Mouse (Mus musculus): ENCODE results near the gene Fbxw15. TPM values are rescaled to one million over a fixed set of nuclear protein-coding genes. Genes with fewer than 3 reads are reported as not detected.

Fbxw15 gene
- polyA plus RNA-seq (2014; fragmentation: Illumina TruSeq; extraction: RNeasy Lipid Tissue Mini Kit (QIAGEN cat#74804); ENCODE audit: low read depth, low replicate concordance) = 0.28 TPM

GRCm38 (mm10) chr9:109568162-109568561 is at the start of gene Fbxw15:
TSS of gene Fbxw15 (minus strand) at chr9:109568262.

Other genes with a start within 250 kb of the Fbxw15 start
- gene Fbxw28, start 228.6 kb downstream of the Fbxw15 start, polyA plus RNA-seq (2014; fragmentation: Illumina TruSeq; extraction: RNeasy Lipid Tissue Mini Kit (QIAGEN cat#74804); ENCODE audit: low read depth, low replicate concordance) = not detected
- not detected for gene Fbxw22, start 164.0 kb downstream of the Fbxw15 start, polyA plus RNA-seq (2014; fragmentation: Illumina TruSeq; extraction: RNeasy Lipid Tissue Mini Kit (QIAGEN cat#74804); ENCODE audit: low read depth, low replicate concordance)
- gene Fbxw16, start 119.1 kb downstream of the Fbxw15 start, polyA plus RNA-seq (2014; fragmentation: Illumina TruSeq; extraction: RNeasy Lipid Tissue Mini Kit (QIAGEN cat#74804); ENCODE audit: low read depth, low replicate concordance) = not detected
- not detected for gene Fbxw19, start 72.4 kb downstream of the Fbxw15 start, polyA plus RNA-seq (2014; fragmentation: Illumina TruSeq; extraction: RNeasy Lipid Tissue Mini Kit (QIAGEN cat#74804); ENCODE audit: low read depth, low replicate concordance)
- gene Fbxw24, start 57.8 kb upstream of the Fbxw15 start, polyA plus RNA-seq (2014; fragmentation: Illumina TruSeq; extraction: RNeasy Lipid Tissue Mini Kit (QIAGEN cat#74804); ENCODE audit: low read depth, low replicate concordance) = 0.14 TPM
- 0.14 TPM for gene Fbxw25, start 96.4 kb upstream of the Fbxw15 start, polyA plus RNA-seq (2014; fragmentation: Illumina TruSeq; extraction: RNeasy Lipid Tissue Mini Kit (QIAGEN cat#74804); ENCODE audit: low read depth, low replicate concordance)
- gene Fbxw18, start 134.4 kb upstream of the Fbxw15 start, polyA plus RNA-seq (2014; fragmentation: Illumina TruSeq; extraction: RNeasy Lipid Tissue Mini Kit (QIAGEN cat#74804); ENCODE audit: low read depth, low replicate concordance) = 7.8 TPM
- gene Fbxw26, start 177.8 kb upstream of the Fbxw15 start, polyA plus RNA-seq (2014; fragmentation: Illumina TruSeq; extraction: RNeasy Lipid Tissue Mini Kit (QIAGEN cat#74804); ENCODE audit: low read depth, low replicate concordance) = 1.6 TPM
- 59.5 TPM for gene Fbxw27, start 222.4 kb upstream of the Fbxw15 start, polyA plus RNA-seq (2014; fragmentation: Illumina TruSeq; extraction: RNeasy Lipid Tissue Mini Kit (QIAGEN cat#74804); ENCODE audit: low read depth, low replicate concordance)
- 10.0 TPM for gene Spink8, start 244.0 kb upstream of the Fbxw15 start, polyA plus RNA-seq (2014; fragmentation: Illumina TruSeq; extraction: RNeasy Lipid Tissue Mini Kit (QIAGEN cat#74804); ENCODE audit: low read depth, low replicate concordance)